Mouse (Mus musculus) induced T-regulatory cell, adult 2 months (primary cell): ENCODE data around the gene Gm10134.
A peak's percentile ranks its signal among the peaks of the same experiment; 100 is the strongest.

ENCODE experiments used
- DNase-seq: peaks from one replicate; pipeline ENCODE4 v3.0.0-alpha.2; 2012; ENCODE audit warnings: low read depth

The Gm10134 gene

DNA sequence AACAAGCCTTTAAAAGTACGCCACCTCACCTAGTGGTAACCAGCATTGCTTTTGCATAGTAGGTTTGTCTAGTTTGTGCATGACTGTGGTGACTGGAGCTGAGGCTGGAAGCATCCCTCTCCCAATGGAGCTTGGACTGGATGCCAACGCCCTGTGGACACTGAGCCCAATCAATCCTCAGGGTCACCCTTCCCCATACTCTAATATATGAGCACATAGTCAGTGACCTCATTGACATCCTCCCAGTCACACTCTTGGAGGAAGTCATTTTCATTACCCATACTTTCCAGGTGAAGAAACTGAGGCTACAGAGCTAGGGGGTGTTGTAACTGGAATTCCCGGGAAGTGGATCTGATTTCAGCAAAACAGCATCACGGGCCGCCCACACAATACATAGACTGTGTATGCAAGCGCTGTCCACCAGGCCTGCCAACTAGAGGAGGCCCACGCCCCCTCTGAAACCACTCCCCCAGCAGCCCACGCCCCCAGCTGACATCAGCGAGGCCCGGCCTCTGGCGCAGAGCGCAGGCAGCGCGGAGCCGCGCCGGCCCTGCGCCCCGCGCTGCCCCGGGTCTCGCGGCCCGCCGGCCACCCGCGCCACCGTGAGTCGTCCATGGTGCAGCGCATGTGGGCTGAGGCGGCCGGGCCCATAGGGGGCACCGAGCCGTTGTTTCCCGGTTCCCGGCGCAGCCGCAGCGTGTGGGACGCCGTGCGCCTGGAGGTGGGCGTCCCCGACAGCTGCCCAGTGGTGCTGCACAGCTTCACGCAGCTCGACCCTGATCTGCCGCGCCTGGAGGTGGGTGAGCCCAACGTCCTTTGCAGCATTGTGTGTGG lies 27.3 kb downstream of the Gm10134 start:
- DNase-seq: peak; percentile 93

DNA sequence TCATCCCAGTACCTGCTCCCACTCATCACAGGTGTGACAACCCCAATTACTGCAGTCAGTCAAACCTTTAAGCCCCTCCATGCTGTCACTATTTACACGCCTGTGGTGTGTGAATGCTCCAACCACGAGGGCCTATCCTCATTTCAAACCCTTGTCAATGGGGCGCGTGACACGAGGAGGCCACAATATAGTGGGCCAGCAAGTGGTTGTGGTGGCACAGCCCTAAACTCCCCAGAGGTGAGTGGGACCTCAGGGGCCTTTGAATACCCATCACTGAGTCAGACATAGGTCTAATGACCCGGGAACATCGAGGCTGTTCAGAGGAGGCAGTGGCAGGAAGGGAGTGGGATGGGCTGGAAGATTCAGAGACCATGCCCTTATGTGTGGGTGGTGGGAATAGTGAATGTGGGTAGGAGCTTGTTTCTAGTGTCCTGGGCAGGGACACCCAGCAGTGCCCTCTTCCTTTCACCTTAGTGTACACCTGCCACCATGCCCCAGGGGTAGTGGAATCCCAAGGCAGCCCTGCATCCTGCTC lies 28.1 kb downstream of the Gm10134 start:
- DNase-seq: peak; percentile 56

DNA sequence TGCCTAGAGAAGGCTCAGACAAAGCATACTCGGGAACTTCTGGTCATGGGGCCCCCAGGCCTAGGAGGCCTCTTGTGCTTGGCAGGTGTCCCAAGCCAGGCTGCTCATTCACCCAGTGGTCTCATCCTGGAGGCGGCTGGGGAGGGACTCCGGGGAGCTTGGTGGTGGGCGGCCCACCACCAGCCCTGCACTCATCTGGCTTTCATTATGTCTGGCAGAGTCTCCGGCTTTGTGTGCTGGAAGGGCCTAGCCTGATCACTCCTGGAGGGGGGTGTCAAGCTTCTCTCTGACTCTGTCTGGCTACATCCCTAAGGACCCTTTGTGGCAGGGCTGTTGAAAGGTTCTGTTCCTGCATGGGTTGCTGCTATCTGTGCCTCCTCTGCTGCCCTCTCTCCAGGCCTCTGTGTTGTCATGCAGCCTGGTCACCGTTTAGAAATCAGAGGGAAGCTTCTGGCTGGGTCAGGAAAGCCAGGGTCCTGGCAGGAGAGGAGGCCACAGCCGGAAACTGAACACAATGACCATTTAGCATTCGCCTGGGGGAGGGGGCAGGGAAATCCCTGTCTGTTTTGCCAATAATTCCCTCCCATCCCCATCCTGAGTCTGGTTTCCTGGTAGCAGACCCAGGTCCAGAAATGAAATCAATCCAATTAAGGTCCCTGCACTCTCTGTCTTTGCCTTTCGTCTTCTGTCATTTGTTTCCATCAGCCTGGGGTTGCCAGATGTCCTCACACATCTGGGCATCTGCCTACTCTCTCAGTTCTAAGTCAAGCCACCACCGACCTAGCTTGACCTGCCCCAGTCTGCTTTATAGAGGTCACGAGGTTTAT lies 28.8 kb downstream of the Gm10134 start:
- DNase-seq: peak; percentile 13

DNA sequence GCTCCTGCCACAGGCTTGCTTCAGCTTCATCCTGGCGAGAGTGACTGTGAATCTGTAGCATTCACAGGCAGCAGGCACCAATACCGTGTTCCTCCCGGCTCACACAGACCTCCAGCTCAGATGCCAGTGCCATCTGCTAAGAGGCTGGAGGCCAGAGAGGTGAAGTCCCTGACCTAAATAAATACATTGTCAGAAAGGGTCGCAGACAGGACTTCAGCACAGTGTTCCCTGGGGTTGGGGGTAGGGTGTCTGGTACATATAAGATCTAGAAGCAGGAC lies 29.3 kb downstream of the Gm10134 start:
- no peak for DNase-seq

DNA sequence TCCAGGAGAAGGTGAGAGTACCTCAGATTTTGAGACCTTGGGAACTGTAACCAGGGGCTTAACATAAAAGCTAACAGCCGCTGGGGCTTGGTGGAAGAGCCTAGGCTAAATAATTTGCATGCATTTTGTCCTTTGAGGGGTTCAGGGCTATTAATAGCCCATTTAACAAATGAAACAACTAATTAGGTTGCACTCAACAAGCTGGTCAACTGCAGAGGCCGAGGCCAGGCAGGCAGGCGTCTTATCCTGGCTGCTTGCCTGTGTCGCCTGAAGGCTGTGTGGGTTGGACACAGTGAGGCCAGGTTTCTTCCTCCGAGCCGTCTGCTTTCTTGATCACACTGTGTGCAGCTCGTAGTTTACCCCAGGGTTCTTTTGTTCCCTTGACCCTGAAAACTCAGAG lies 29.8 kb downstream of the Gm10134 start:
- DNase-seq: no peak

DNA sequence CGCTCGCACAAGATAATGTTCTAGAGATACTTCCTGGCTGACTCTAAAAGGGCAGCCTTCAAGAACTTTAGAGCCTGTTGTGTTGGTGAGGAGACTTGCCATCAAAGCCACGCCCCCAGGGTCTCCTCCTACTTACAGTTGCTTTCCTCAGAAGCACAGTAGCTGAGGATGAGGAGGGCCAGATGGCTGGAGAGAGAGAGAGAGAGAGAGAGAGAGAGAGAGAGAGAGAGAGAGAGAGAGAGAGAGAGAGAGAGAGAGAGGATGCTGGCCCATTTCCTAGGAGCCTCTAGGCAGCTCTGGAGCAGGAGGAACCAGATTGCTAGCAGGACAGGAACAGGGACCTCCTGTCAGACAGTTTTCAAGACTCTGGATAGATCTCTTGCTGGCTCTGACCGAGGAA lies 30.3 kb downstream of the Gm10134 start:
- peak; percentile 56 for DNase-seq

DNA sequence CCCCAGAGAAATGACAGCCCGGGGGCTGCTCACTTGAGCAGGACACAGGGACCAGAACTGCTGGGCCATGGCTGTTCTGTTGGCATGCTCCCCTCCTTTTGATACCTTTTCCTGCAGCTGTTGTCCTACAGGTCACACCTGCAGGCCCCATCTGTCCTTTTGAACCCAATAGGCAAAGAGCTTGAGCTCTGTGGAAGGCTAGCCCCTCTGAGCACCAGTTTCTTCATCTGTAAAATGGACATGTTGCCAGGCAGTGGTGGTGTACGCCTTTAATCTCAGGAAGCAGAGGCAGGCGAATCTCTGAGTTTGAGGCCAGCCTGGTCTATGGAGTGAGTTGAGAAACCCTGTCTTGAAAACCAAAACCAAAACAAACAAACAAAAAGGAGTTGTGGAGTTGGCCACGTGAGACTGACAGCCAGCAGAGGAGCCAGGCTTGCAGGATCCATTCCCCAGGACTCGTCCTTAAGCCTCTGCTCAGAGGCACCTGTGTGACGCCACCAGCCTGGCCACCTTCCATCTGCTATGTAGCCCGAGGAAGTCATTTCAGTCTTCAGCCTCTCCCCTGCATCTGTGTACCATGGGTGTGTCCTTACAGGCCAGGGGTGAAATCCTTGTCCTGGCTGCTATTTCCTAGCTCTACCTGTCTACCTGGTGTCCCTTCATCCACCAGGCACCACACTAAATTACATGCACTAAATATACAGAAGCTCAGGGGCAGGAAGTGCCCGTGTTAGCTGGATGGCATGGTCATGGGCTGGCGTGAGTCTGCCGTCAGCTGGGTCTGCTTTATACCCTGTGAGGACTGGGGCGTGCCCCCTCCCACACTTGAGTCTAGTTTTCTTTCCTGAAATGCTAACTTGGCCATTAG lies 31.1 kb downstream of the Gm10134 start:
- peak; percentile 43 for DNase-seq

DNA sequence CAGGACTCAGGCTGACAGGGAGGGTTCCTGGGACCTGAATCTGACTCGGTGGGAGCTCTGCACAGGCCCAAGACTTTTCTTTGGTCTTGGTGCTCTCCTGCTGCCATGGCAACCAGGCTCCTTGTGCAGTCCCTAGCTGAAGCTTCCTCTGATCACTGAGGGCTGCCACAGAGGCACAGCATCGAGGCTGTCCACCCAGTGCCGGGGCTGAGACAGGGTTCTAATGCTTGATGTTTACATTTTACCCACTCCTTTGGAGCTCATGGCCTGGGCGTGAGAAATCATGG lies 31.7 kb downstream of the Gm10134 start:
- DNase-seq: peak; percentile 55

DNA sequence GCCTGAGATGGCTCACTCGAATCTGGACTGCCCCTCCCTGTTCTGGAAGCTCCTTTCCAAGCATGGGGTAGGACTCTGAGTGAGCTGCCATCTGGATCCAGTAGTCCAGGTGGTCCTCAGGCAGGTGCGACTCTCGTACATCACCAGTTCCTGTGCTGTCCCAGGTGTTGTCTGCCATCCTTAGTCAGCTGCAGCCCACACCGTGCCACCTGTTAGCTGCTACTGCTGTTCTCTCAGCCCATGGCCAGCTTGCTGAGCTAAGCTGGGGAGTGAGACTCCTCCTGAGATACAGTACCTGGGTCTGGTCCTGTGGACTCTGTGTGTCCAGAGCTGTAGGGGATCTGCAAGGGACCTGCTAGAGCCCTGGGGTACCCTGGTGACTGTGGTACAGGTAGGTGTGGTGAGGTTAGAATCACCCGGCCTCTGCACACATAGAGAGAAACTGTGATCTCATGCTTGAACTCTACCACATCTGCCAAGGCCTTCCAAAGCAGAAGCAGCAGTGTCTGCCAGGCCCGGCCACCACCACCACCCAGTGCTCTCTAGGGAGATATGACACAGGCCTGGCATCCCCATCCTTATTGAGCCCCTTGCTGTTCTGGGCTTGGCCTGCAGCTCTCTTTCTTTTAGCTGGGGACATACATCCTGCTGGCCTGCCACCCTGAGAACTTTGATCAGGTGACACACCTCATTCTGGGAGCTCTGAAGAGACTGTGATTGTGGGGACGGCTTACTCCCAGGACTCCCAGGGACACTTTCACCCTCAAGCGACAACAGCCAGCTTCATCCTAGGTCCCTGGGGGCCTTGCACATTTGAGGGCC lies 32.3 kb downstream of the Gm10134 start:
- DNase-seq: peak; percentile 36

DNA sequence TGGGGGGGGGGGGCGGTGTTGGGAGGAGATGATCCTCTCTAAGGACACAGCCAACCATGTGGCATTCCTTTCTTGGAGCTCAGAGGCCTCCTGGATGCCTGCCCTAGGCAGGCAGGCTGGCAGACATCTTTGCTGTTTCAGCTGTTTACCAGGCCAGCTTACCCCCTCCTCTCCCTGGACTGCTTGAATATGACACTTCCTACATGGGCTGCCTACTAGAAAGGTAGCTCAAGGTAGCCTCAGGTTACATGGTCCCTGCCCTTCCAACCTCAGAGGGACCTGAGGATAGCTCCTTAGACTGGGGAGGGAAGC lies 32.9 kb downstream of the Gm10134 start:
- DNase-seq: peak; percentile 31

DNA sequence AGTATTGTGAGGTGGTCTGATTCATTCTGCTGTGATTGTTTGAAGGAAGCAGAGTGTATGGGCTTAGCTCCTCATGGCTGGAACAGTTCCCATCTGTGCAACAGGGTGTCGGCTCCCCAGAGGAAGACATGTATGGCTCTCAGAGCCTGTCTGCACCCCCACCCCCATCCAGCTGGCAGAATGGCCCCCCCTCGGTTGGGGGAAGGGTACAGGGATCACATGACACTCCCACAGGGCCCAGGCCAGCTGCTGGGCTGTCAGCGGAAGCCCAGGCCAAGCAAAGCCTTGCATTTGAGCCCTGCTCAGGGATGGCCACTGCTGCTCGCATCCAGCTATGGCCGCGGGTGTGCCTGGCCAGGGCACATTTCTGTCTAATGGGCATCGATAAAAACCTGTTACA lies 33.3 kb downstream of the Gm10134 start:
- peak; percentile 35 for DNase-seq

DNA sequence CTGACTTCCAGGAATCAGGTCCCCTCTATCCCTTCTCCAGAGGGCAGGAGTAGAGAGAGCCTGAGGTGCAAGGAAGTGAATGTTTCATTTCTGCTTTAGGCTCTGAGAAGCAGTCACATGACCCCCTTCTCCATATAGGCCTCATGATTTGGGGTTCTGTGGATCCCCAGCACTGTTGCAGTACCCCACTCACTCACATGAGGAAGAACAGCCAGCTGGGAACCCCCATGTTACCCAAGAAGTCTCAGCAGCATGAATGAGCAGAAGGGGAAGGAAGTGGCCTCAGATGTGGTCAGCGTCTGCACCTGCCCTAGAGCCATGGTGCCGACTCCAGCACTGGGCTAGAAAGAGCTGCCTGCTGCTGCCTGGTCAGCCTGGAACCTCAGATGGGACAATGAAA lies 34.1 kb downstream of the Gm10134 start:
- DNase-seq: peak; percentile 85

DNA sequence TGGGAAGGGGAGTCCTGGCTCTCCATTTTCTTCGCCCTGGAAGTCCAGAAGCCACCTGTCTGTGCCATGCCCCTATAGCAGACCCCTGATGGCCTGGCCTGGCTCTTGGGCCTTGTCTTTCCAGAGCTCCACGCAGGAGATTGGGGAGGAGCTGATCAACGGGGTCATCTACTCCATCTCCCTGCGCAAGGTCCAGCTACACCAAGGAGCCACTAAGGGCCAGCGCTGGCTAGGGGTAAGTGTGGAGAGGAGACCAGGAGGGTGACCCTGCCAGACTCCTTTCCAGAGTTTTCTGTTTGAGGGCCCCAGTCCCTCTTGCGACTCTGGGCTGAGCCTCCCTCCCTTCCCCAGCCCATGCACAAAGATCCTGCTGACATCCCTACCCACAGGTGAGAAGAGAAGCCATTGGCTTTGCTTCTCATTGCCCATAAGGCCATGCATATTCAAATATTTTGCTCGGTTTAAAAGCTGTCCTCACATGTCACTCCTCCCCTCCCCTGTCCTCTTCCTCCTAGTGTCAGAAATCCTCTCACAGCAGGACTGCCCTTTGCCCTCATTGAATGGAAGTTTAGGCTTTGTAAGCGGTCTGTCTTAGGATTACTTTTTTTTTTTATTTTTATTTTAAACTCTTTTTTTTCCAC lies 34.8 kb downstream of the Gm10134 start:
- no peak for DNase-seq

DNA sequence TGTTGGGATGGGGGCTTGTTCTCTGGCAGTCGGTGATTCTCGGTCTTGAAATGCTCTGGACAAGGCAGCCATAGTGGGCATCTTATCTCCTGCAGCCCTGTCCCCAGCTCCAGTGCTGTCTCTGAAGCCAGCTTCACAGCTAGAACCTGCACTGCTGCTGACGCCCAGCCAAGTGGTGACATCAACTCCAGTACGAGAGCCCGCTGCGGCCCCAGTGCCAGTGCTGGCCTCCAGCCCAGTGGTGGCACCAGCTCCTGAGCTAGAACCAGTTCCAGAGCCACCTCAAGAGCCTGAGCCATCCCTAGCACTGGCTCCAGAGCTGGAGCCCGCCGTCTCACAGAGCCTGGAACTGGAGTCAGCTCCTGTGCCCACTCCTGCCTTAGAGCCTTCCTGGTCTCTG lies 38.0 kb downstream of the Gm10134 start:
- DNase-seq: no peak

DNA sequence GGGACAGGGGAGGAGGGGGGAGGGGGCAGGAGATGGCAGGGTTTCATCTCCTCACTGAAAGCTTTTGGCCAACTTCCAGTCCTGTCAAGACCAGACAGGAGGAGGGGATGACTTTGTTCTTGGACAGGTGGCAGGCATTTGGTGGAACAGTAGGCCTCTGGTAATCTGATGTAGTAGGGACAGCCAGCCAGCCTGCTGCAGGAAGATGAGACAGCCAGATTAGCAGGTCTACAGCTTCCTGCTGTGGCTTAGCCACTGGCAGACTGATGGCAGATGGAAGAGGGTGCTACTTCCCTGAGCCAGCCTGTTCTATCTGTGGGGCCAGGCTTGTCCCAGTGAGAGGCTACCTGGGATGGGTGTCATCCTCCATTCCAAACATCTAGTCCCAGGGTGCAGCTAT lies 40.1 kb downstream of the Gm10134 start:
- peak; percentile 55 for DNase-seq

DNA sequence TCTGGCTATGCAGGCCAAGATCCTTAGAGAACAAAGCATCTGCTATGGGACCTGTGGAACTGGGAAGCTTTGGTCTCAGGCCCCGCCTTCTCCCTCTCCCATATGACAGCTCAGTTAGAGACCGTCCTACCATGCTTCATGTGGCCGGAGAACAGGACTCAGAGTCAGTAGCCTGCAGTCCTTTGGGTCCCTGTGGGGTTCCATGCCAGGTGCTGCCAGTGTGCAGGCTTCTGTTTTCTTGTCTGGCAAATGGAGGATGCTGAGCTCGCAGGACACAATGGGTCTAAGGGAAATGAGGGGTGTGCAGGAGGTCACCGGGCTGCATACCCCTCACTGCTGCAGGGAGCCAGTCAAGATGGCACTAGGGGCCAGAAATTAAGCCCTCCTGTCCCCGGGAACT lies 40.7 kb downstream of the Gm10134 start:
- no peak for DNase-seq

DNA sequence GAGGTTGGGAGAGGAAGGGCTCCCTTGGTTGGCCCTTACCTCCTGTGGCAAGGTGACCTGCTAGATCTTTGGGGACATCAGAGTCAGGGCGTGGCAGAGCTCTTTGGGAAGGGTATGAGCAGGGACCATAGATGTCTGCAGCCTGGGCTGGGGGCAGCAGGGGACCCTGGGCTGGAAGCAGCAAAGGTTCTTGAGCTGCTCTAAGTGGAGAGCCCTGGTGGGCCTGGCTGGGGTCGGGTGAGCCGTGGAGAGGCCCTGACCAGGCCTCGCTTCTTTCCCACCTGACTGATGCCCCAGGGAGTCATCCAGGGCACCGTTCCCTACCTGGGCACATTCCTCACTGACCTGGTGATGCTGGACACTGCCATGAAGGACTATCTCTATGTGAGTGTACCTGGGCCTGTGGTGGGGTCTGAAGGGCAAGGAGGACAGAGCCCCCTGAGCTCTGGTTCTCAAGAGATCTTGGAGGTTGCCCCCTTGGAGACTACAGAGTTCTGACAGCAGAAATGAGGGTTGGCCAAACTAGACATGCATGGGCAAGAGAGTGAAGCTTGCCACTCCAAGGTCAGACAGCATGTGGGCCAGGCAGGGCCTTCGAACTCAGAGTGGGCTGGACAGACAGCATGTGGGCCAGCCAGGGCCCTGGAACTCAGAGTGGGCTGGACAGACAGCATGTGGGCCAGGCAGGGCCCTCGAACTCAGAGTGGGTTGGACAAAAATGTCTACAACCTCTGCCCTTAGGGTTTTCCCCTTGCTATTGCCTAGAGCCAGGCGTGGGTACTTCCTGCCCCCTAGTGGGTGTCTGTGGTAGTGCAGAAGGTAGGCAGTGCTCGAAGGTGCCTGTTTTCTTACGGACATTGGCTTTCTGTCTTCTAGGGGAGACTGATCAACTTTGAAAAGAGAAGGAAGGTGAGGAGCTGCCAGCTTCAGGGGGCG lies 41.6 kb downstream of the Gm10134 start:
- DNase-seq: peak; percentile 95

DNA sequence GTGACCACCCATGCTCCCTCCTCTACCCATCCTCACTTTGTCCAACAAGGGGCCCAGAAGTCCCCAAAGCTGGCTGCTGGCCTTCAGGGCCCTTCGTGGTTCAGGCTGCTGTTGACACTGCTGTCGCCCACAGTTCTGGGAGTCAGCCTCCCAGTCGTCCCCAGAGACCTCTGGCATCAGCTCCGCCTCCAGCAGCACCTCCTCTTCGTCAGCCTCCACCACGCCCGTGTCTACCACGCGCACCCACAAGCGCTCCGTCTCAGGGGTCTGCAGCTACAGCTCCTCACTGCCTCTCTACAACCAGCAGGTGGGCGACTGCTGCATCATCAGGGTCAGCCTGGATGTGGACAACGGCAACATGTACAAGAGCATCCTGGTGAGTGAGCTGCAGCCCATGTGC lies 43.3 kb downstream of the Gm10134 start:
- no peak for DNase-seq

DNA sequence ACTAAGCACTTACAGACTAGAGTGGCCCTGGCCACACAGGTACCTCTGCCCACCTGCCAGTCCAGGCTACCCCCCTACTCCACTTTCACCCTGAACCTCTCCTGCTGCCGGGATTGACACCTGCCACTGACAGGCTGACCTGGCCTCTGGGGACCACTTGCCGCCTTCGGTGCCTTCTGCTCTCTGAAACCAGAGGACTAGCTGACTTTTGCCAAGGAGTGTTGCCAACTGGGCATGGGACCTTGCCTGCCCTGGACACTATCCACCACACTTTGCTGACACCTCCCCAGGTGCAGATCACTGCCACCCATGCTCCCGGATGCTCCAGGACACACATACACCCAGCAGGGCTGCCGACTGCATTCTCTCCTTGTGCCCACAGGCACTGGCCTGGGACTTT lies 46.4 kb downstream of the Gm10134 start:
- no peak for DNase-seq
